Mouse (Mus musculus) thymus, adult 2 months (tissue): ENCODE data around the gene Igflr1. TPM values are rescaled to one million over a fixed set of nuclear protein-coding genes. Genes with fewer than 3 reads are reported as not detected.
A peak's percentile ranks its signal among the peaks of the same experiment; 100 is the strongest.

Experiments
- DNase-seq: peaks from one replicate; pipeline ENCODE4 v3.0.0; 2021
- H3K27ac ChIP-seq: fragments of 200-500 bp; 2 replicates; pipeline ENCODE4 v1.5.1; 2012; ENCODE audit warnings: low read length, control low read depth; ENCODE audit not compliant: control insufficient read depth, insufficient read depth
- H3K27me3 ChIP-seq: fragments of 200-500 bp; 2 replicates; pipeline ENCODE4 v1.6.1; 2012; ENCODE audit warnings: mild to moderate bottlenecking, low read length, moderate library complexity, mixed read lengths; ENCODE audit not compliant: control insufficient read depth, insufficient read depth
- H3K36me3 ChIP-seq: fragments of 200-500 bp; 2 replicates; pipeline ENCODE4 v1.6.1; 2012; ENCODE audit warnings: mild to moderate bottlenecking, low read length, moderate library complexity; ENCODE audit not compliant: control insufficient read depth, insufficient read depth
- H3K4me1 ChIP-seq: fragments of 200-500 bp; replicated peaks from 2 replicates; pipeline ENCODE4 v1.6.1; 2012; ENCODE audit warnings: low read length; ENCODE audit not compliant: control insufficient read depth, insufficient read depth
- H3K4me3 ChIP-seq: fragments of 200-500 bp; 2 replicates; pipeline ENCODE4 v1.5.1; 2012; ENCODE audit warnings: mild to moderate bottlenecking, low read length, control low read depth, moderate library complexity; ENCODE audit not compliant: control insufficient read depth, insufficient read depth
- CTCF ChIP-seq: fragments of 200-500 bp; IDR thresholded peaks from 2 replicates; pipeline ENCODE4 v1.5.1; 2012; ENCODE audit warnings: mild to moderate bottlenecking, control low read depth, low read length, moderate library complexity, borderline replicate concordance; ENCODE audit not compliant: control insufficient read depth, poor library complexity, insufficient read depth; ENCODE audit errors: extremely low read depth
- POLR2A ChIP-seq: fragments of 200-500 bp; IDR thresholded peaks from 2 replicates; pipeline ENCODE4 v1.6.1; 2012; ENCODE audit warnings: mild to moderate bottlenecking, low read length, control low read depth, moderate library complexity; ENCODE audit not compliant: control insufficient read depth, poor library complexity, insufficient read depth; ENCODE audit errors: extremely low read depth
- WGBS: fragments of 180-500 bp; shearing (Covaris S2); methylation state at CpG from one replicate; pipeline ENCODE4 v1.1.7; 2018; 5-methylcytosine and 5-hydroxymethylcytosine counted together
- polyA plus RNA-seq: library from polyadenylated mRNA; depleted of rRNA; stranded (reverse); fragments of >200 nt; gene quantifications from 2 replicates; pipeline ENCODE4 v1.2.3, GENCODE M21; 2012

Igflr1 gene
- polyA plus RNA-seq, 1 experiment = 31.7 TPM

DNA sequence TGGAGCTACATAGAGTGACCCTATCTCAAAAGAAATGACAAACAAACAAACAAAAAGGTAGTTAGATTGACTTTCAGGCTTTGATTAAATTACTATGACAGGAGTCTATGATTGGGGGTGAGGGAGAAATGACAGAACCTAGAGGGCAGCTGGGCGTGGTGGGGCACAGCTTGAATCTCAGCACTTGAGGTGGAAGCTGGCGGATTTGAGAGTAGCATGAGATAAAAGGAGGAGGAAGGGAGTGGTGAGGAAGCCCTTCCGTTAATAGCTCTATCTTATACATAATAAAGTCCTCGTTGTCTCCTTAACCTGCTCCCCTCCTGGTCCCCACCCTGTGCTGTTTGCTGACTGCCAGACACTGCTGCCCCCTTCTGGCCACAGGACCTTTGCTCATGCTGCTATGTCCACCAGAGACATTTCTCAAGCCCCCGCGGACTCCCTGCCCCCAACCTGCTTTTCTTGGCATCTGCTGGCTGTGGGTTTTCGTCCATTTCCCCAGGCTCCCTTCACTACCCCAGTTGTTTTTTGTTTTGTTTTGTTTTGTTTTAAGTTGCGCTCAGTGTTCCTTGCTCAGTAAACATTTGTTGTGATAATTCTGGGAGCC is 42.6 kb downstream of the Igflr1 start:
- TF ChIP-seq POLR2A (no peak), CTCF (0 out of 2 replicates have a peak, but pooled peaks have one; percentile 56)
- 22% methylated on average over 8 of the region's 8 CpGs for WGBS

GRCm38 (mm10) chr7:30608476-30608875 is 43.2 kb downstream of the Igflr1 start:
- Histone ChIP-seq H3K4me3 (no peak overlapping the region), H3K27me3 (no peaks in the 10 kb centered on the region), H3K27ac (no peak overlapping the region), H3K4me1 (0 out of 2 replicates have a peak, but pooled peaks cover 5% of the 10 kb centered on the region), H3K36me3 (no peaks in the 10 kb centered on the region)
- 67% methylated on average over 16 of the region's 16 CpGs for WGBS
- TF ChIP-seq CTCF (no peak), POLR2A (no peak)
- no peak for DNase-seq

More for the DNA sequence above, 42.6 kb downstream of the Igflr1 start:
- H3K36me3 ChIP-seq = no peaks in the 10 kb centered on the region
- DNase-seq = peak; percentile 67
- H3K4me3 ChIP-seq = no peak overlapping the region
- 0 out of 2 replicates have a peak, but pooled peaks cover 5% of the 10 kb centered on the region for H3K4me1 ChIP-seq
- no peak overlapping the region for H3K27ac ChIP-seq
- no peaks in the 10 kb centered on the region for H3K27me3 ChIP-seq

DNA sequence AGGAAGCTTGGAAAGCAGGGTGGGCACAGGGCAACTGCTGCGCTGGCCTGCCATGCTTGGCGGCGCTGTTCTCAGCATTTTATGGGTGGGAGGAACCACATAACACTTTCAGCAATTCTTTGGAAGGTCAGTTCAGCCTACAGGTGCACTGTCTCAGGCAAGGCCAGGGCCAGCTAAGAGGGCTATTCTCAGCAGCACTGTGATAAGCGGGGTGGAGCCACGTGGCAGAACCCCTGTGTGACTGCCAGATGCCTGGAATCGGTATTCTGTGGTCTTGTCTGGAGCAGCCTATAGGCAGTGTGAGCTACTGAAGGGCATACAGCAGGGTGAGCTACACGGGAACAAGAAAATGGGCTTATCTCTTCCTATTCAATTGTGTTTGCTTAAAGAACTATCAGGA is 44.8 kb downstream of the Igflr1 start:
- no peak overlapping the region for H3K4me3 ChIP-seq
- H3K27ac ChIP-seq = no peak overlapping the region
- TF ChIP-seq CTCF (no peak), POLR2A (no peak)
- no peaks in the 10 kb centered on the region for H3K27me3 ChIP-seq
- H3K36me3 ChIP-seq = no peaks in the 10 kb centered on the region
- no peak for DNase-seq
- 71% methylated on average over 7 of the region's 7 CpGs for WGBS
- H3K4me1 ChIP-seq = 0 out of 2 replicates have a peak, but pooled peaks cover 5% of the 10 kb centered on the region

- Histone ChIP-seq H3K4me3 (no peak within 1 kb of the TSS), H3K27me3 (no peaks in the 10 kb centered on the region), H3K27ac (no peak within 1 kb of the TSS), H3K4me1 (0 out of 2 replicates have a peak, but pooled peaks cover 5% of the 10 kb centered on the region), H3K36me3 (peaks cover 8% of the 10 kb centered on the region)
- WGBS = 69% methylated on average over 8 of the region's 8 CpGs
- no peak for TF ChIP-seq POLR2A
- TF ChIP-seq CTCF = no peak
- DNase-seq = no peak
These were observed 47.6 kb downstream of the Igflr1 start, which contains the start of gene Upk1a for GRCm38 (mm10) chr7:30612654-30613402. Upk1a (minus strand) TSS chr7:30612847.

DNA sequence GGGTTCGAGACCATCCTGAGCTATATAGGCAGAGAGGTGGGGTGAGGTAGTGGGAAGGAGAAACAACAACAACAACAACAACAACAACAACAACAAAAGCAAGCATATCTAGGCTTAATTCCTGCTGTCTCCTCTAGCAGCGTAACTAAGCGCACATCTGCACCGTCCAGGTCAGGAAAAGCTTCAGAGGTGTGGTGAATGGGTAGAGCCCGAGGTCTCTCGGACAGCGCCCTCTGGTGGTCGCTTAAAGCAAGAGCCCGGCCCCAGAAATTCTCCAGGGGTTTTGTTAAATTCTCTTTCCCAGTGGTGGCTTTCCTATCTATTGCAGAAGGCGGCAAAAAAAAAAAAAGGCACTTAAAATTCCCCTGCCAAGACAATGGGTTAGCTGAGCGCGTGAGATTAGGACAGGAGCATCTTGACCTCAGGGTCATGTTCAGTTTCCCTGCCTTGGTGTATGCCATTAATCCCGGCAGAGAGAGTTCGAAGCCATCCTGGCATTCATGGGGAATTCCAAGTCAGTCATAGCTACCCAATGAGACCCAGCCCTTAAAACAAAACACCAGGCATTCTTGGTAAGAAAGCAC is 48.4 kb downstream of the Igflr1 start:
- DNase-seq = peak; percentile 60
- WGBS = 21% methylated on average over 14 of the region's 14 CpGs
- Histone ChIP-seq H3K36me3 (peaks cover 8% of the 10 kb centered on the region), H3K4me1 (no peaks in the 10 kb centered on the region), H3K27ac (no peak overlapping the region), H3K4me3 (no peak overlapping the region), H3K27me3 (no peaks in the 10 kb centered on the region)
- TF ChIP-seq CTCF (peak; percentile 72; the same call in 1 of the 2 replicates), POLR2A (no peak)

DNA sequence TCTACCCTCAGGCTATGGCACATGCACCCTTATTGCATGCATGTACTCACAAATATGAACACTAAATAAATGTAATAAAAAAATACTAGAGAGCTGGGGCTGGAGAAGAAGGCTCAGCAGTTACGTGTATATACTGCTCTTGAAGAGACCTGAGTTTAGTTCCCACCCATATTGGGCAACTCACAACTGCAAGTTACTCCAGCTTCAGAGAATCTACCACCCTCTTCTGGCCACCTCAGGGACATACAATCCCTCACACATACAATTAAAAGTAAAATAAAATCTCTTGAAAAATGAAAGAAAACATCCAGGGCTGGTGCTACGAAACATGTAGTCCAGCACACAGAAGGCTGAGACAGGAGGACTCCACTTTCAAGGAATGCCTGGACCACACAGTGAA is 49.2 kb downstream of the Igflr1 start:
- H3K4me1 ChIP-seq = no peaks in the 10 kb centered on the region
- TF ChIP-seq POLR2A (no peak), CTCF (no peak)
- H3K36me3 ChIP-seq = peaks cover 15% of the 10 kb centered on the region
- H3K4me3 ChIP-seq = no peak overlapping the region
- no peak overlapping the region for H3K27ac ChIP-seq
- 58% methylated on average over 2 of the region's 2 CpGs for WGBS
- no peaks in the 10 kb centered on the region for H3K27me3 ChIP-seq
- DNase-seq = no peak
